Mouse (Mus musculus): ENCODE data around the gene Phf19.

GRCm38 (mm10) chr2:34895503-34896113 is 18.2 kb downstream of the Phf19 start:
- TF ChIP-seq TAL1 (IDR thresholded peaks at IDR 0.05; ENCODE audit: low read length), result no peak
- TF ChIP-seq GATA1 (IDR thresholded peaks at IDR 0.05; ENCODE audit: low read depth, low read length), result no peak
- TF ChIP-seq MEF2A (IDR thresholded peaks at IDR 0.05; ENCODE audit: extremely low read depth, insufficient replicate concordance, low read depth, low read length, poor library complexity, severe bottlenecking), result no peak
- no peak for TF ChIP-seq ZC3H11A (IDR thresholded peaks at IDR 0.05; ENCODE audit: low read depth, low read length)
- no peak for TF ChIP-seq TBP (IDR thresholded peaks at IDR 0.05; ENCODE audit: low read depth, low read length)
- TF ChIP-seq POLR2A (IDR thresholded peaks at IDR 0.05; ENCODE audit: control insufficient read depth in 1 of 2, insufficient read depth in 1 of 2, low read depth in 1 of 2, low read length in 2 of 2, poor library complexity in 1 of 2), result no peak
- TF ChIP-seq CTCF (IDR thresholded peaks at IDR 0.05 in 2 of 3, conservative IDR thresholded peaks at IDR 0.05 in 1 of 3; ENCODE audit: control insufficient read depth in 1 of 3, insufficient read depth in 1 of 3, low read depth in 2 of 3, low read length in 3 of 3, poor library complexity in 1 of 3, severe bottlenecking in 1 of 3), result no peak
- no peak for TF ChIP-seq ZNF384 (IDR thresholded peaks at IDR 0.05; ENCODE audit: low read depth, low read length)
- TF ChIP-seq MAX (IDR thresholded peaks at IDR 0.05; ENCODE audit: low read length), result no peak
- no peak for TF ChIP-seq HCFC1 (IDR thresholded peaks at IDR 0.05; ENCODE audit: low read depth, low read length)
- no peak for TF ChIP-seq MAZ (IDR thresholded peaks at IDR 0.05; ENCODE audit: low read depth, low read length)
- TF ChIP-seq USF2 (IDR thresholded peaks at IDR 0.05; ENCODE audit: borderline replicate concordance in 1 of 2, insufficient read depth in 1 of 2, low read depth in 1 of 2, low read length in 2 of 2), result no peak

Measured in MEL (cell line).